Mouse (Mus musculus): Measurements from ENCODE around the gene Zfp619. TPM values are rescaled to one million over a fixed set of nuclear protein-coding genes. Genes with fewer than 3 reads are reported as not detected.
"Not testable (repeated sequence)": the region's sequence is repeated elsewhere in the genome, so short reads cannot be mapped to it uniquely, and the experiment has no call there.

Gene Zfp619
- total and polyA plus RNA-seq, 2 experiments from 2014 or later = 1.2 to 3.7 TPM

DNA sequence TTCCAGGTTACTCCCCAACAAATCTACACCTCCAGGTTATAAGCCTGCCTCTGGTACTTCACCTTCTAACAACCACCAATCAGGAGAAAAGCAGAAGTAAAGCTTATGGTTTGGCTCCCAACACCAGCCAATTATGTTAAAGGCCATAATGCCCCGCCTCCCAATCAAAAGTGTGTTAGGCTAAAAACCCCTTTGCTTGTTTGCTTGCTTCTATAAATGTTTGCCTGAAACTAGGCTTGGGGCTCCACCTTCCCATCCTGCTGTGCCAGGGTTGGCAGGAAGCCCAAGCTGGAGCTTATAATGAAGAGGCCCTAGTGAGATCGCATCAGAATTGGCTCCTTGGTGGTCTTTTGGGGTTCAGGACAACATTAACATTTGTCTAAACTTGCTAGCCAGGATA is 31.8 kb downstream of the Zfp619 start:
- DNase-seq (ENCODE audit: low spot score) (peak; percentile 12), ATAC-seq (no peak)
- Histone ChIP-seq H3K4me1 (ENCODE audit: insufficient read depth, low read length) (no peaks in the 10 kb centered on the region; the same call in 1 of the 2 replicates), H3K27ac (no peak overlapping the region), H3K4me2 (ENCODE audit: low read depth, low read length) (no peak overlapping the region), H3K4me3 (ENCODE audit: low read length) (no peak overlapping the region), H3K9me3 (ENCODE audit: low read length) (no peaks in the 10 kb centered on the region), H3K9ac (replicated peaks; ENCODE audit: low read length) (no peak overlapping the region), H3K27me3 (ENCODE audit: insufficient read depth, low read length) (no peaks in the 10 kb centered on the region), H3K36me3 (ENCODE audit: insufficient read depth, low read length) (no peaks in the 10 kb centered on the region)
- no peak for TF ChIP-seq CTCF (IDR thresholded peaks at IDR 0.05; ENCODE audit: low read depth)
- 67% methylated on average over 2 of the region's 2 CpGs for WGBS

DNA sequence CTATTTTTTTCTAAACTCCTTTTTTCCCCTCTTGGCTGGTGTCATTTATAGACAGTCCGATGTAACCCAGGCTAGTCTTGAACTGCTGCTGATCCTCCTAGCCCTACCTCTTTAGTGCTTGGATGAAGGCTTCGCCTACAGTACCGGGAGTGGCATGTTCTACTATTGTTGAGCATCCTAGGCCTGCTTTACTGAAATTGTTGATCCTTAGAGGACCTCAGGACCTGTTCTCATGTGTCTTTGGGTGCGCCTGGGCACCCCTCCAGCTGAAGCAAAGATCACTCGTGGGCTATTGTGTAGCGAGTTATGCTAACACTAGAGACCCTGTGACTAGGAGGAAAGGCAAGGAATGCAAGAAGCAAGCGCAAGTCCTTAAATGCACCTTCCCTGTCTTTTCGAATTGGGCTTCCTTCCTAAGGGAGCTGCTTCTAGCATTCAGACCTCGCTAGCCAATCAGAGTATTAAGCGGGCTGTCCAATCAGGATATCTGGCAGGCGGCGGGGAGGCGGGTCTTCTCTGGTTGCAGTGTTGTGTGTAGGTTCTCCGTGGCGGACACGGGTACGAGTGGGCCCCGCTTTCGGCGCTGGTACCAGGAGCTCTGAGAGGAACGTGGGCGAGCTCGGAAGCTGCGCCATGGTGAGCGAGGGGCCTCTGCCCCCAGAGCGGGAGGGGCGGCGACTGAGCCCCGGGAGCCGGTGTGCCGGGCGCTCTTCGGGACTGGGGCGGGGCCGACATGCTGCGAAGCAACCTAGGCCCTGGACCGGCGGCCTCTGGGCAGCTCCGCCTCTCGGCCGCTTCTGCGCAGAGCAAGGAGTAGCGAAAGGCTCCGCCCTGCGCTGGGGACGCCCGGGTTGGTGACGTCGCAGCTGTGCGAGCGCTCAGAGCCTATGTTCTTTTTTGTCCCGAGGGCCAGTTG is 34.7 kb downstream of the Zfp619 start:
- peak; percentile 48 for TF ChIP-seq CTCF (IDR thresholded peaks at IDR 0.05; ENCODE audit: low read depth)
- Histone ChIP-seq H3K4me3 (ENCODE audit: low read length) (peak overlapping the region; percentile 74), H3K27ac (peak overlapping the region; percentile 95), H3K9ac (replicated peaks; ENCODE audit: low read length) (peak overlapping the region; percentile 78), H3K4me1 (ENCODE audit: insufficient read depth, low read length) (no peaks in the 10 kb centered on the region), H3K36me3 (ENCODE audit: insufficient read depth, low read length) (no peaks in the 10 kb centered on the region), H3K27me3 (ENCODE audit: insufficient read depth, low read length) (no peaks in the 10 kb centered on the region), H3K4me2 (ENCODE audit: low read depth, low read length) (peak overlapping the region; percentile 58), H3K9me3 (ENCODE audit: low read length) (no peaks in the 10 kb centered on the region)
- peak; percentile 95 for DNase-seq (ENCODE audit: low spot score)
- 3% methylated on average over 52 of the region's 52 CpGs for WGBS
- ATAC-seq = peak; percentile 100

DNA sequence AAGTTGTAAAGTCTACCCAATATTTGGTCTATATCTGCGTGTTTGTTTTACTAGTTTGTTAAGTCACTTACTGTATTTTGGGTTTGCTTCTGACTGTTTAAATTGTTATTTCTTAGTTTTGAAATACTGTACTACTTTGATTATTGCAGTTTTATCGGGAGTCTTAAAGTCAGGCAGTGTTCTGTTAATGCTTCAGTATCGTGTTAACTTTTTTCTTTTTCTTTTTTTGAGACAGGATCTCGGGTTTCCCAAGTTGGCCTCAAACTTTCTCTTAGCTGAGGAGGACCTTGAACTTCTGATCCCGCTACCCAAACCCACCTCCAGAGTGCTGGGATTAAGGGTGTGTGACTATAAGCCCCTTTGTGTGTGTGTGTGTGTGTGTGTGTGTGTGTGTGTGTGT is 35.4 kb downstream of the Zfp619 start:
- H3K4me1 ChIP-seq (ENCODE audit: insufficient read depth, low read length) = no peaks in the 10 kb centered on the region
- 0 out of 2 replicates have a peak overlapping the region, but pooled peaks have one; percentile 95 for H3K27ac ChIP-seq
- DNase-seq (ENCODE audit: low spot score) (no peak), ATAC-seq (no peak)
- H3K9ac ChIP-seq (replicated peaks; ENCODE audit: low read length) = peak overlapping the region; percentile 78; the same call in 1 of the 2 replicates
- H3K9me3 ChIP-seq (ENCODE audit: low read length) = no peaks in the 10 kb centered on the region
- no peak for TF ChIP-seq CTCF (IDR thresholded peaks at IDR 0.05; ENCODE audit: low read depth)
- peak overlapping the region; percentile 58 for H3K4me2 ChIP-seq (ENCODE audit: low read depth, low read length)
- no peaks in the 10 kb centered on the region for H3K36me3 ChIP-seq (ENCODE audit: insufficient read depth, low read length)
- H3K4me3 ChIP-seq (ENCODE audit: low read length) = peak overlapping the region; percentile 74
- 14% methylated on average over 5 of the region's 5 CpGs for WGBS
- H3K27me3 ChIP-seq (ENCODE audit: insufficient read depth, low read length) = no peaks in the 10 kb centered on the region

DNA sequence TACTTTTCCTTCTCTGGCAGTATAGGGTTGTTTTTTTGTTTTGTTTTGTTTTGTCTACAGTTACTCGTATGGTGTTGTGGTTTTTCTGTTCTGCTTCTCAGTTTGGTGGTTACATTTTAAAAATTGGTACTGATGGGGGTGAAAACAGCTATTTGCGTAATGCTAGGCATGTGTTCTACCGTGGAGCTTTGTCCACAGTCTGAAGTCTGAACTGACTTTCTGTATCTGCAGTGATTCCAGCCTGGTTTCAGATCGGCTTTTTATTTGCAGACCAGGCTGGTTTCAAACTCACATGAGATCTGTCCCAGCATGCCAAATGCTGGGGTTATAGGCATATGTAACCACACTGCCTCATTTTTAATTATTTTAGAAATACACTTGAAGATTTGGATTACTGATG is 36.3 kb downstream of the Zfp619 start:
- WGBS = 83% methylated on average over 4 of the region's 4 CpGs
- Histone ChIP-seq H3K4me1 (ENCODE audit: insufficient read depth, low read length) (no peaks in the 10 kb centered on the region), H3K36me3 (ENCODE audit: insufficient read depth, low read length) (no peaks in the 10 kb centered on the region), H3K9ac (replicated peaks; ENCODE audit: low read length) (no peak overlapping the region), H3K9me3 (ENCODE audit: low read length) (no peaks in the 10 kb centered on the region), H3K27ac (no peak overlapping the region), H3K4me3 (ENCODE audit: low read length) (no peak overlapping the region), H3K27me3 (ENCODE audit: insufficient read depth, low read length) (no peaks in the 10 kb centered on the region), H3K4me2 (ENCODE audit: low read depth, low read length) (no peak overlapping the region)
- TF ChIP-seq CTCF (IDR thresholded peaks at IDR 0.05; ENCODE audit: low read depth) = no peak
- ATAC-seq = no peak
- DNase-seq (ENCODE audit: low spot score) = no peak

DNA sequence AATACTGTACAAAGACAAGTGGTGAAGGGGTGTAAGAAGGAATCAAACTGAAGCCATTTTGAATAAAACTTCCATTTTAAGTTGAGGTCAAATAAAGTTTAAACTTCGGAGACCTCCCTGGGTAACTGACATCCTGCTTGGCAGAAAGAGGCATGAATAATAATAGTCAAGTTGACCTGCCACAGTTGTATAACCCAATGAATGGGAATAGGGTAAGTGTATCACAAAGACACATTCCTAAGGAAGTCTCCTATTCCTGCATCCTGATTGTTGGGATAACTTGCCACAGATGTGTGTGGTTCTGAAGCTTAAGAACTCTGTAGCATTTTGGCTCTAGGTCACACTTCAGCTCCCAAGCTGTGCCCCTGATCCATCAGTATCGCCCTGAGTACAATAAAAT is 62.5 kb downstream of the Zfp619 start:
- DNase-seq (ENCODE audit: low spot score) (no peak), ATAC-seq (no peak)
- H3K27me3 ChIP-seq (ENCODE audit: insufficient read depth, low read length) = no peaks in the 10 kb centered on the region
- H3K27ac ChIP-seq = no peak overlapping the region
- no peak overlapping the region for H3K9ac ChIP-seq (replicated peaks; ENCODE audit: low read length)
- H3K4me2 ChIP-seq (ENCODE audit: low read depth, low read length) = no peak overlapping the region
- H3K36me3 ChIP-seq (ENCODE audit: insufficient read depth, low read length) = no peaks in the 10 kb centered on the region
- H3K4me3 ChIP-seq (ENCODE audit: low read length) = no peak overlapping the region
- 75% methylated on average over 2 of the region's 2 CpGs for WGBS
- no peaks in the 10 kb centered on the region for H3K4me1 ChIP-seq (ENCODE audit: insufficient read depth, low read length)
- no peak for TF ChIP-seq CTCF (IDR thresholded peaks at IDR 0.05; ENCODE audit: low read depth)
- H3K9me3 ChIP-seq (ENCODE audit: low read length) = no peaks in the 10 kb centered on the region

DNA sequence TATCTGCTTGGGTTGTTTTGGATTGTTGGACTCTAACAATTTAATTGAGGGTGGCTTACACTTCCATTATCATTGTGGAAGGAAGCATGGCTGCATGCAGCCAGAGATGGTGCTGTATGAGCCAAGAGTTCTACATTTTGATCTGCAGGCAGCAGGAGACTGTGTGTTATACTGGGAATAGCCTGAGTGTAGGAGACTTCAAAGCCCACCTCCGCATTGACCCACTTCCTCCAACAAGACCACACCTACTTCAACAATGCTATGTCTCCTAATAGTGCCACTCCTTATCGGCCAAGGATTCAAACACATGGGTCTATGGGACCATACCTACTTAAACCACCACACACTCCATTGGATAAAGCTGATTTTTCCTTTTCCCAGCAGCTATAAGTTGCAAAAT is 63.0 kb downstream of the Zfp619 start:
- H3K27me3 ChIP-seq (ENCODE audit: insufficient read depth, low read length) = no peaks in the 10 kb centered on the region
- H3K4me1 ChIP-seq (ENCODE audit: insufficient read depth, low read length) = no peaks in the 10 kb centered on the region
- no peak overlapping the region for H3K27ac ChIP-seq
- DNase-seq (ENCODE audit: low spot score) (no peak), ATAC-seq (no peak)
- no peaks in the 10 kb centered on the region for H3K36me3 ChIP-seq (ENCODE audit: insufficient read depth, low read length)
- no peak overlapping the region for H3K4me2 ChIP-seq (ENCODE audit: low read depth, low read length)
- TF ChIP-seq CTCF (IDR thresholded peaks at IDR 0.05; ENCODE audit: low read depth) = no peak
- H3K4me3 ChIP-seq (ENCODE audit: low read length) = no peak overlapping the region
- no peaks in the 10 kb centered on the region for H3K9me3 ChIP-seq (ENCODE audit: low read length)
- H3K9ac ChIP-seq (replicated peaks; ENCODE audit: low read length) = no peak overlapping the region
- WGBS = 97% methylated on average over 2 of the region's 2 CpGs

DNA sequence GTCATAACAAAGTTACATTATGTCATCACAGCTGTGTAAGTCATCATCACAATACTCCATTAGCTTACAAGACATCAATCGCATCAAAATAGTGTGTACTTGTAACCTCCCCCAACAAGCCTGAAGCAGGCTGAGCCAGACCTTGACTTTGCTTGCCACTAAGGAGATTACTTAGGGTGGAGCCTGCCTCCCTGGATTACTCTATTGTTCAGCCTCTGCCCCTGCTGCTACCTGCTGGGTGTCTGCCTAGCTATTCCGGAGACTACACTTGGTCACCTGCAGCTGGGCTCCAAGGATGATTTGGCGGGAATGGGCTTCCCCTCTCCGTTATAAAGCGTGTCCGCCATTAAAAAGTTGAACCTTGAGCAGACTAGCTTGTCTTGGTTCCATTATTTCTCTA is 69.3 kb downstream of the Zfp619 start:
- WGBS = 64% methylated on average over 6 of the region's 6 CpGs
- ATAC-seq; H3K27me3 ChIP-seq (ENCODE audit: insufficient read depth, low read length); H3K4me3 ChIP-seq (ENCODE audit: low read length); H3K4me2 ChIP-seq (ENCODE audit: low read depth, low read length); H3K9me3 ChIP-seq (ENCODE audit: low read length); H3K9ac ChIP-seq (replicated peaks; ENCODE audit: low read length); H3K27ac ChIP-seq; DNase-seq (ENCODE audit: low spot score); H3K4me1 ChIP-seq (ENCODE audit: insufficient read depth, low read length); H3K36me3 ChIP-seq (ENCODE audit: insufficient read depth, low read length): not testable (repeated sequence)
